Mouse (Mus musculus): ENCODE measurements around the gene Plin1.

DNA sequence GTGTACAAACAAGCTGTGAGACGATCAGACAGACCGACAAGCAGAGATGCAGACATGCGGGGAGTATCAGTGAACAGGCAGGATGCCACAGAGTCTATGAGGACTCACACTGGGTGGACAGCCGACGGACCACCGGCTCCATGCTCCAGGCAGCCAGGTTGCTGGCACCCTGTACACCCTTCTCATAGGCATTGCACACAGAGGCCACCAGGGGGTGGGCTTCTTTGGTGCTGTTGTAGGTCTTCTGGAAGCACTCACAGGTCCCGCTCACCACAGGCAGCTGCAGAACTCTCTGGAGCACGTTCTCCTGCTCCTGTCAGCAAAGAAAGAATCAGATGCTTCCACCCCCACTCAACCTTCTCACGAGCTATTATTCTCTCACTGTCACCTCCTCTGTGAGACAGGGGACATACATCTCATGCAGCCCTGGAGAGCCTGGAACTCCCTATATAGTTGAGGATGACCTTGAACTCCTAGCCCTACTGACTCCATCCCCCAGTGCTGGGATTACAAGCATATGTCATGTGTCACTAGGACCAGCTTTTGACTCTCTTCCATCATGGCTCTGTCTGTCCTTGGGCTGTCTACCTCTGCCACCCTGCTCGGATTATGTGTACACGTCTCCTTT is 2.8 kb downstream of the Plin1 start:
- TF ChIP-seq POLR2A (IDR thresholded peaks at IDR 0.05; ENCODE audit: borderline replicate concordance, extremely low read depth, insufficient read depth, insufficient read length, poor library complexity, severe bottlenecking) (no peak), CTCF (IDR thresholded peaks at IDR 0.05; ENCODE audit: borderline replicate concordance, extremely low read depth, insufficient read depth, insufficient read length) (peak; percentile 39; the same call in 1 of the 2 replicates)

All from brain, embryonic 14.5 days (tissue).